Mouse (Mus musculus) adrenal gland, adult (tissue): ENCODE measurements around the gene Stox2.
A peak's percentile ranks its signal among the peaks of the same experiment; 100 is the strongest.

ENCODE experiments used
- DNase-seq, 2 experiments: peaks; one replicate each; pipeline ENCODE4 v3.0.0; 2022 to 2023; ENCODE audit warnings: low spot score in 1 of 2; ENCODE audit not compliant: inconsistent age in 2 of 2

Stox2 gene

DNA sequence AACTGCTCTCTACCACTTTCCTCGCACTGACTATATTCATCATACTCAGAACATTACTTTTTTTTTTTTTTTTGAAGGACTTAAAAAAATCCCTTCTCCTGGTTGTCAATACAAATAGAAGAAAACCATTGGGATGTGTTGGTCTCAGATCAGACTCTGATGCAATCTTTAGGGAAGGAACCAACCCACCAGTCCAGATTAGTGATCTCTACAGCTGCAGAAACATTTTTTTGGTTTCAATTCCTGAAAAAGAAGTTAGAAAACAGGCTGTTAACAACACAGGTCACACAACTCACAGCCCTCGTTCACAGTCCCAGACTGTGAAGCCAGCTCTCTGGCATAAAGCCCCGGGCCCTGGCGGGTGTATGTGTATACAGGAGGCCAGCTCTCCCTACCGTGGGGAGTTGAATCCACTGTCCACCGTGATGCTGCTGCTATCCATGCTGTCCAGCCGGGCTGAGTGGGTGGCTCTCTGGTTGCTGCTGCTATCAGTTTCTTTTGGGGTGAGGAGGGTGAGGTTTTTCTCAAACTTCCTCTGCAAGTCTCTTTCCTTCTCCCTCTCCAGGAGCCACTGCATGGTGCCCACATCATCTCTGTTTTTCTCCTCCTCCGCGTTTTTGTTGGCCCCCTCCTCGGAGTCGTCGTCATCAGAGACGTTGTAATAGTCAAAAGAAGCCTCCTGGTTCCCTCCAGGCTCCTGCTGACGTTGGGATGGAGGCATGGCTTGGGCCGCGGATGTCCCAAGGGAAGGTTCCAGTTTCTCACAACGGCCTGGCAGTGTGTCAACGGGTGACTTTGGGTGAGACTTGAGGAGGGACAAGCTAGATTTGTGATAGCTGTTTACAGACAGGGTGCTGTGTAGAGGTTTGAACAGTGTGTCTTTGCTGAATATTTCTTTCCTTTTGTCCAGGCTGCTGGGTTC, 254.5 kb downstream of the Stox2 start:
- DNase-seq = peak in 1 of 2 experiments; percentile 34

DNA sequence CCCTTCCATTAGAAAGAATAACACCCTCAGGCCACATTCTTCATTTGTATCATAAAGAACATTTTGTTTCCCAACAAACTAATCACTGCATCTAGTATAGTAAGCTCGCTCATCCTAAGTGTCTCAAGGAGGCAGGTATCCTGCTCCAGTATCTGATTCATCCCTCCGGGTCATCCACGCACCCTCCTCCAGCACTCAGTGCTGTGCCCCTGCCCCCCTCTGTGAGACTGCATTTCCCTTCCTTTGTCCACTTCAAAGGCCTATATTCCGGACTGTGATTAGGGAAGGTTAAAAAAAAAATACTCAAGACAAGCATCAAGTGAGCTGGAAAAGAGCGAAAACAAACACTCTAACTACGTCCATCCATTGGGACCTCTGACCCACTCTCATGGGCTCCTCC, 260.8 kb downstream of the Stox2 start:
- DNase-seq = no peak

DNA sequence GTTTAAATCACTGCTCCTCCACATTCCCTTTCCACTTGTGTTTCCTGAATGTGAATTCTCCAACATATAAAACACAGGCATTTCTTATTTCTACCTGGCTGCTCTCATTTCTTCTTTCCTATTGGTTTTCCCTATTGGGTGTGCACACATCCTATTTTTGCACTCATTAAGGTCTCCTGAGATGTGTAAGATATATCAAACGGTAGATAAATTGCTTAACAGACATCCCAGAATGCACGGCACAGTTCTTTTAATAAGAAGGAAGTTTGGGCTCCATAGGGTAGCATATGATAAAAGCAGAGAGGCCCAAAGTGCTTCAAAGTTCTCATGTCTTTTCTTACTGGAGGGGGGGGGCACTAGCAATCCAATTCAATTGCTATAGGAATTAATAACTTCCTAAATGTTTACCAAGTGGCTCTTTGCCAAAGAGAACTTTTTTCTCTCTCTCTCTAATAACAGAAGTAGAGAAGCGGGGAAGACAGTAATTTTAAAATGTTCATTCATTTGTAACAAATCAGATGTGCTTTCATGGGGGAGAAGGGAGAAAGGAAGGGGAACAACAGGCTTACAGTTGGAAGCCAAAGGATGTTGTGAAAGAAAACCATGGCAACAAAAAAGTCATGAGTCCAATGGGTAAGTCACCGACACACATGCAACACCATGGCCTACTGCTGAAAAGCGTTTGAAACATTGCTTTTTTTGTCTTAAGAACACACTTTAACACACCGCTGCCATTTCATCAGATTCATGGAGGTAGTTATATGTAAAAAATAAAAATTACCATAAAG, 263.2 kb downstream of the Stox2 start:
- no peak for DNase-seq

DNA sequence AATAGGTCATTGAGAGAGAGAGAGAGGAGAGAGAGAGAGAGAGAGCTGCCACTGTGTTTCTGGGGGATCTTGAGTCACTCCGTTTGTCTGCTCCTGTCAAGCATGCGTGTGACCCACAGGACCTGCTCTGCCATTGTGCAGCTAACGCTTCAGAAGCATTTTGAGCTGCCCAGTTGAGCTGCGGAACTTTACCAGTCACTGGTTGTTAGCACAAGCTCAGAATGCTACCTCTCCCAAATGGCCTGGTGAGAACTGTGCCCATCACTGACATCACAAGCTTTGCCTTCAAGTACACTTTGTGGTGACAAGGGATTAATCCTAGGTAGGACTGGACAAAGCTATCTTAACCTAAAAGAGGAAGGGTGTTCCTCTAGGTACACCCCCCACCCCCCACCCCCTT, 263.9 kb downstream of the Stox2 start:
- no peak for DNase-seq

DNA sequence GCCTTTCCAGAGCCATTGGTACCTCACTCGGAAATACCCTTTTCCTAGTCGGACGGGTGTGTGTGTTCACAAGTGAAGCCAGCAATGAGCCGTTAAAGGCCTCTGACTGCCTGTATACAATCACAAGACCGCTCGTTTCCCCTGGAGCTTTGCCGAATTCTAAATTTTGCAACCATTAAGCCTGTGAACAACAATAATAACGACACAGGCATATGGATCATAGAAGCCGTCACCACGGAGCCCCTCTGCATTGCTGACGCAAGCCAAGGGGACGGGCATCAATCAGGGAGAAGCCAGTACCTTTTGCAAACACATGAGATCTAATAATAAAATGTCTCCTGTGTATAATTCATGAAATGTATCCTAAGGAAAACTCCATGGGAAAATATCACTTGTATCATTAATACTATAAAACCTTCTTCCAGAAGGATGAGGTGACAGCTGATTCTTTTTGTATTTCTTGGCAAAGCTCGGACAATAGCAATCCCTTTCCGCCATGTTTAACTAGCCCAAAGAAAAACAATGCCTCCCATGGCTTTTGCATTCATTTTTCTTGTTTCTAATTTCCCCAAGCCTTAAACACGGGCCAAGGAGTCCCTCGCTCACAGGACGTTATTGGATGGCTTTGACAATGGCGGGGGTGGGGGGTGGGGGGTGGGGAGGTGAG, 265.0 kb downstream of the Stox2 start:
- no peak for DNase-seq

DNA sequence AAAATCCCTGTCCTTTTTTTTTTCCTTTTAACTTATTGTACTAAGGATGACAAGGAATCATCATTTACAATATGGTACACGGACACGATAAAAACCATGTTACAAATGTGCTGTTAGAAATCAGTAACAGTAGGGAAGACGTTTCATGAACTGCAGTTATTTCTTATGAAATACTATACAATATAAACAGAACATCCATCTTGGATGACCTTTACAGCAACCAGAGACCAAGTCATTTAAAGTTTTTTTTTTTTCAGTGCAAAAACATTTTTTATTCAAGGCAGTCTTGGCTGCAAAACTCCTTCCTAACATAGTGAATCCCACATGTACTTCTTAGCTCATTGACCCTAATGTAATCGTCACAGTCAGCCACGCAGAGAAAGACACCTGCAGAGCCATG, 266.0 kb downstream of the Stox2 start:
- DNase-seq = no peak

DNA sequence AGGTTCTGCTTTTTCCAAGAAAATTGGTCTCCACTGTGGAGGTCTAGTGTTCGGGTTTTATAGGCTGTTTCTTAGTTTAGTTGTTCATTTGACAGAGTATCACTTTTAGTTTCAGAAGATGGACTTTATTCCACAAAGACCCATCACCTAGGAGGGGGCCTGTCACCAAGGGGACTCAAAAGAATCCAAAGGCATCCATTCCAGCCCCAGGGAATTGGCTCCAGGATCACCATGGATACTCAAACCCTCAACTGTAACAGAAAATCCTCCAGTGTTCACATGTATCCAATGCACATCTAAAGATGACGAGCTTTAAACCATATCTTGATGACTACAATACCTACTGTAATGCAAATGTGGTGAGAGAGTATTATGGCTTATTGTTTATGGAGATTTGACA, 267.4 kb downstream of the Stox2 start:
- DNase-seq = no peak

DNA sequence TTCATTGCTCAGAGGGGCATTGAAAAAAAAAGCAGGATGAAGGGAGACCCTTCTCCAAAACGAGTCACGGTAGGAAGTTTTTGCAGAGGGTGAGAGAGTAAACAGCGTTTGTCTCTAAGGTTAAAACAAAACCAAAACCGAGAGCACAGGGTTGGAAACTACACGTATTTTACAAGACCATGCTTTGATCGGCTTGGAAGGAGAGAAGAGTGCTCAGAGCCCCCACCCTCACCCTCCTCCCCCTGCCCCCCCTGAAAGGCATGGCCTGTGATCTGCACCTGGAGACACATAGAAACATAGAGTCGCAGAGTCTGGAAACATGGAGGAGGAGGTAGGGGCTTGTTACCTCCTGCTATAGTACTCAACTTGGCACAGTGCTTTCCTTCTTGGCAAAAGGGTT, 272.3 kb downstream of the Stox2 start:
- DNase-seq = no peak

DNA sequence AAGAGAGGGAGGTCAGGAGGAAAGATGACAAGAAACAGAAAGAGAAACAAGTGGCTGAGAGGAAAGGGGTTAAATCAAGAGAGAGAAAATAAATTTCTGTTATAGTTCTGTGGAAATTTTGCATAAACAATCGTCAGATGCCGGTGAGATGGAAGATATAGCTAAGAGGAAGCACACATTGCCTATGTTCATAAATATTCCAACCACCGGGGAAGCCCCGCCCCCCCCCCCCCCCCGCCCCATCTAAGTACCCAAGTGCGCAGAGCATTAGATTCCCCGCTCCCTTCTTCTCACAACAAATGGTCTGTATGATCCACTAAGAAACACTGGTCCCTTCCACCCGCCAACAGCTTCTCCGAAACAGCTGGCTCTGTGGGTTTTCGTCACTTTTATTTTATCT, 273.3 kb downstream of the Stox2 start:
- DNase-seq = no peak

DNA sequence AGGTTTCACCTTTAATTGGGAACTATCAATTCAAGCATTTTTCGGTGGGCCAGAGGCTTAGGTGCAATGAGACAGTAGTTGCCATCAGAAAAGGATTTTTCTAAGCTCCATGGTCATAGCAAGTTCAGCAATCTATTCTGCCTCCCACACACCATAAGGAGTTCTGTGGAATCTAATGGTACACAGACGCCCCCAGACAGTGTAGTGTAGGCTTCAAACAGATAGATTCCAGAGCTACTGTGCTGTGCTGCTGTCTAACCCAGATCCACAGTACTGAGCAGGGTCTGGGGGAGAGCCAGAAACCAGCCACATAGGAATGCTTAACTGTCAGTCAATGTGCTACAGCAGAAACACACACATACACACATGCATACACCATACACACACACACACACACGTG, 285.5 kb downstream of the Stox2 start:
- no peak for DNase-seq

DNA sequence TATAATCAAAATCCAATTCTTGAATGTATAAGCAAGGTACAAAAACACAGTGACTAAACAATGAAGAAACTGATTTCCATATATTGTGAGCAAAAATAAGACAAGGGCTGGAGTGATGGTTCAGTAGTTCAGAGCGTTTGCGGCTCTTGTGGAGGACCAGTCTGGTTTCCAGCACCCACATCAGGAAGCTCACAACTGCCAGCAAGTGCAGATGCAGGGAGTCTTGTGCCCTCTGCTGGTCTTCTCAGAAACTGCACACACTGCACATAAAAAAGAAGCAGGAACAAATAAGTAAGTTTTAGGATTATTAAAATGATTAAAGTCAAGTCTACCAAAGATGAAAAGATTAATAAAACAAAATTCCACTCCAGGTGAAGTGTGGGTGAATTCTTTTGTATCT, 291.6 kb downstream of the Stox2 start:
- no peak for DNase-seq

DNA sequence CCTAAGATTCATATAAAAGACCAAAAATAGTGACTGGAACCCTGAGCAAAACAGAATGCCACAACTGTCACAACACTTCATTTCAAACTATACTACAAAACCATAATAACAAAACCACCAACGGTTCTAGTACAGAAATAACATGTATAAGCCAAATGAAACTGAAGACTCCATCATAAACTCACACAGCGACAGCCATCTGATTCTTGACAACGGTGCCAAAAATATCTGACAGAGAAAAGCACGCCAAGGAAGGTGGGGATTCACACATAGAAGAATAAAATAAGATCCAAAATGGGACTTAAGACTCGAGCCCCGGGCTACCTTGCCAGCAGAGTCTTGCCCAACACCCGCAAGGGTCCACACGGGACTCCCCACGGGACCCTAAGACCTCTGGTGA, 300.9 kb downstream of the Stox2 start:
- DNase-seq = no peak

DNA sequence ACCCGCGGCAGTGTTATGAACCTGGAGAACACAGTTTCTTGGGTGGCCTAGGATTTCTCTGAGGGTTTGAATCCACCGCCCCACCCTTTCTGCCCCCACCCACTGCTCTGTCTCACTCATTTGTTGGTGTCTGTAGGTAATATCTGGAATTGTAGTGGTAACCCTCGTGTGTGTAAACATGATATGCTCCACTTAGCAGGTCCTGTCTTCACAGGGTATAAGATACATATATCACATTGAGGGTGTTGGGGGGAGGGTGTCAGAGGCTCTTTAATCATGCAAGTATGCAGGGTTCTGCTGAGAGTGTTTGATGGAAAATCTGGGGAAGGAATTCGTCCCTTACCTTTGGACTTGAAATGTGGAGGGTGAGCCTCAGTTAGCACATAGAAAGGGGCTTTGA, 310.1 kb downstream of the Stox2 start:
- DNase-seq = no peak

DNA sequence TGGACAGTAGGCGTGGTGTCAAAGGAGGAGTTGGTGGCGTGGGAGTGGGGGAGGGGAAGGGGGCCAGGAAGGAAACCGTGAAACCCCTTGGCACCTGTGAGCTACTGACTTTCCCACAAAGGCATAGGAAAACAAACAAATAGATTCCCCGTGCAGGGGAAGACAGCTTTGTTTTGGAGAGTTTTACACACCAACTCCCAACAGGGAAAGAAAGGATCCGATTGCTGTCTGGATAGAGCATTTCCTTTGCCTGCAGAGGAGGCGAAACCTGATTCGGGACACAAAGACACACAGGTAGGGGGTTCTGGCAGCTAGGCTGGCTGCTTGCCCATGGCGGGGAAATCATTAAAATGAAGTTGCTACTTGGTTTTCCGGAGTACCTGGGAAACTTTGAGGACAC, 310.6 kb downstream of the Stox2 start:
- no peak for DNase-seq

DNA sequence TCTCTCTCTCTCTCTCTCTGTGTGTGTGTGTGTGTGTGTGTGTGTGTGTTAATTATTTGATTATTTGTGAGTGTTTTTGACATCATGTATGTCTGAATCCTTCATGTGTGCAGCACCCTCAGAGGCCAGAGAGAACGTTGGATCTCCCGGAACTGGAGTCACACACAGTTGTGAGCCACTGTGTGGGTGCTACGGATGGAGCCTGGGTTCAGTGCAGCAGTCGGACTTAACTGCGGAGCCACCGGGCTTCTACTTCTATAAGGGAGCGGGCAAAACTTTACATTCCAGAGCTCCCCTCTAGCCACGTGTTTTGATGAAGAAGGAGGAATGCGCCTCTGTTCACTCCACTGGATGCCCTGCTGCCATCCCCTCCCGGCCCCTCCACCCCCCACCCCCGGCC, 311.4 kb downstream of the Stox2 start:
- DNase-seq = no peak

DNA sequence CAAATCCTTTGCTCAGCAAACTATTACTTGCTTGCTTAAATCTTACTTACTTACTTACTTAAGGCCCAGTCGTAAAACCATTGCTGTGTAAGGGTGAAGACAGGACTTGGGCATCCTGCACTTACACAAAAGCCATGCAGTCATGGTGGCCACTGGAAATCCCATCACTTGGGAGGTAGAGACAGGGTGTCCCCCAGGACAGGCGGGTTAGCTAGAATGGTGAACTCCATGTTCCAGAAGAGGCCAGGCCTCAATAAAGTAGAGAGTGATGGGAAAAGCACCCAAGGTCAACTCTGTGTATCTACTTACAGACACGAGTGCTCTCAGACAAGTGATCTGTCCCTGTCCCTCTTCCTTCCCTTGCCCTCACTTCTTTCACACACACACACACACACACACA, 312.8 kb downstream of the Stox2 start:
- DNase-seq = no peak
